In genomic region chr13:113443078-113443477, GRCm38 (mm10) we compare ENCODE assay signal across 24 mouse cellular contexts.
"Had no signal": no experiment of that assay in that cellular context is flagged by ENCODE, and none has a peak within 500 bp of the region (broad histone marks: within the 10 kb centered on the region; RNA-seq: fewer than 3 reads in every experiment).

No protein-coding gene starts in this region.

- DNase-seq: forebrain, postnatal 0 days; gastrocnemius, postnatal 14 days; gastrocnemius, postnatal 36 days; kidney, adult 11 months; kidney, adult 2 months; kidney, adult 9 months; kidney, postnatal 14 days; kidney, postnatal 36 days; layer of hippocampus, adult 9-11 months; layer of hippocampus, postnatal 36 days; left cerebral cortex, postnatal 4 days had no signal

- ATAC-seq: forebrain, postnatal 0 days; hindbrain, postnatal 0 days; intestine, embryonic 16.5 days; liver, embryonic 12.5 days had no signal

- H3K9me3 ChIP-seq: heart, embryonic 13.5 days; heart, embryonic 15.5 days; hindbrain, embryonic 13.5 days; hindbrain, embryonic 15.5 days; kidney, embryonic 15.5 days; limb, embryonic 13.5 days; limb, embryonic 15.5 days; liver, embryonic 12.5 days had no signal

- H3K9ac ChIP-seq: forebrain, postnatal 0 days; heart, embryonic 13.5 days; heart, embryonic 15.5 days; hindbrain, embryonic 13.5 days; hindbrain, embryonic 15.5 days; kidney, embryonic 15.5 days; limb, embryonic 13.5 days; limb, embryonic 15.5 days; liver, embryonic 12.5 days; liver, embryonic 14.5 days had no signal

- H3K4me1 ChIP-seq: hindbrain, embryonic 13.5 days; hindbrain, embryonic 15.5 days; limb, embryonic 13.5 days; limb, embryonic 15.5 days had no signal

- H3K27me3 ChIP-seq: heart, embryonic 13.5 days; heart, embryonic 15.5 days; hindbrain, embryonic 13.5 days; hindbrain, embryonic 15.5 days; kidney, embryonic 15.5 days; limb, embryonic 13.5 days; limb, embryonic 15.5 days; liver, embryonic 12.5 days had no signal

- H3K4me2 ChIP-seq: heart, embryonic 13.5 days; heart, embryonic 15.5 days; hindbrain, embryonic 13.5 days; hindbrain, embryonic 15.5 days; kidney, embryonic 15.5 days; limb, embryonic 13.5 days; limb, embryonic 15.5 days; liver, embryonic 12.5 days had no signal

- H3K27ac ChIP-seq: heart, adult 2 months; heart, embryonic 13.5 days; heart, embryonic 15.5 days; hindbrain, embryonic 13.5 days; hindbrain, embryonic 15.5 days; hindbrain, postnatal 0 days; kidney, postnatal 0 days; limb, embryonic 13.5 days; limb, embryonic 15.5 days; liver, embryonic 12.5 days; liver, embryonic 14.5 days had no signal

- H3K4me3 ChIP-seq: heart, adult 2 months; heart, embryonic 13.5 days; heart, embryonic 15.5 days; hindbrain, embryonic 13.5 days; hindbrain, embryonic 15.5 days; kidney, embryonic 15.5 days; limb, embryonic 13.5 days; limb, embryonic 15.5 days; liver, embryonic 12.5 days had no signal

- H3K36me3 ChIP-seq: heart, embryonic 13.5 days; heart, embryonic 15.5 days; hindbrain, embryonic 13.5 days; hindbrain, embryonic 15.5 days; kidney, embryonic 15.5 days; limb, embryonic 13.5 days; limb, embryonic 15.5 days; liver, embryonic 12.5 days had no signal
